17 mouse cellular contexts compared by ENCODE assay signal in the genomic region with DNA sequence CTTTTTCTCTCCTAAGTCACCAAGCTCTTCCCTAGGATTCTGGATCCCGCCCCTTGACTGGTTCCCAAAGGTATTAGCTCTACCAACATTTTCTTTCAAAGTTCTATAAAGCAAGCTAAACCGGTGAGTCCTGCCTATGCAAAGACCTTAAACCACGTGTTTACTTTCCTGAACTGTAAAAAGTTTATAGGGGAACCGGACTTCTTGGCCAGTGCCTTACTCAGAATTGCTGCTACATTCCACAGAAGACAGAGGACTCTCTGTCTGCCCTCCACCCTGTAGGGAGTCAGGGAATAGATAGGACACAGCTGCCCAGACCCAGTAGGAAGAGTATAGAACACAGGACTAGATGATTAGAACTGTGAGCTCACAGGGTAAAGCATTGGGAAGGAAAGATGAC.
"Had no signal": no experiment of that assay in that cellular context is flagged by ENCODE, and none has a peak within 500 bp of the region (broad histone marks: within the 10 kb centered on the region; RNA-seq: fewer than 3 reads in every experiment).

No protein-coding gene starts in this region.

- H3K4me2 ChIP-seq: lung, embryonic 15.5 days; midbrain, embryonic 13.5 days; midbrain, embryonic 15.5 days; neural tube, embryonic 12.5 days; stomach, embryonic 15.5 days had no signal

- H3K4me3 ChIP-seq: lung, embryonic 15.5 days; megakaryocyte, embryonic 14.5 days; midbrain, embryonic 13.5 days; midbrain, embryonic 15.5 days; neural tube, embryonic 12.5 days; stomach, embryonic 15.5 days had no signal

- H3K27ac ChIP-seq: lung, embryonic 15.5 days; macrophage; midbrain, embryonic 13.5 days; midbrain, embryonic 15.5 days; neural tube, embryonic 12.5 days; stomach, embryonic 15.5 days; stomach, postnatal 0 days had no signal

- H3K4me1 ChIP-seq: lung, embryonic 15.5 days; megakaryocyte, embryonic 14.5 days; midbrain, embryonic 13.5 days; midbrain, embryonic 15.5 days; neural tube, embryonic 12.5 days; stomach, embryonic 15.5 days had no signal

- H3K36me3 ChIP-seq: lung, embryonic 15.5 days; midbrain, embryonic 13.5 days; midbrain, embryonic 15.5 days; neural tube, embryonic 12.5 days; stomach, embryonic 15.5 days had no signal

- H3K9me3 ChIP-seq: lung, embryonic 15.5 days; midbrain, embryonic 15.5 days; neural tube, embryonic 12.5 days; stomach, embryonic 15.5 days had no signal

- DNase-seq: liver, postnatal 0 days; lung, adult 2 months; lung, postnatal 14 days; lung, postnatal 36 days; right cerebral cortex, postnatal 14 days; thymus, adult 2 months; thymus, postnatal 25 days; thymus, postnatal 4 days had no signal

- ATAC-seq: liver, postnatal 0 days; lung, postnatal 0 days; midbrain, embryonic 13.5 days; midbrain, embryonic 15.5 days had no signal

- H3K9ac ChIP-seq: liver, postnatal 0 days; lung, embryonic 15.5 days; midbrain, embryonic 13.5 days; midbrain, embryonic 15.5 days; neural tube, embryonic 12.5 days; stomach, embryonic 15.5 days had no signal

- H3K27me3 ChIP-seq: lung, embryonic 15.5 days; midbrain, embryonic 13.5 days; midbrain, embryonic 15.5 days; neural tube, embryonic 12.5 days; stomach, embryonic 15.5 days had no signal
